Mouse (Mus musculus): ENCODE results near the gene Hacl1.
A peak's percentile ranks its signal among the peaks of the same experiment; 100 is the strongest.
"Not testable (repeated sequence)": the region's sequence is repeated elsewhere in the genome, so short reads cannot be mapped to it uniquely, and the experiment has no call there.

Gene Hacl1

DNA sequence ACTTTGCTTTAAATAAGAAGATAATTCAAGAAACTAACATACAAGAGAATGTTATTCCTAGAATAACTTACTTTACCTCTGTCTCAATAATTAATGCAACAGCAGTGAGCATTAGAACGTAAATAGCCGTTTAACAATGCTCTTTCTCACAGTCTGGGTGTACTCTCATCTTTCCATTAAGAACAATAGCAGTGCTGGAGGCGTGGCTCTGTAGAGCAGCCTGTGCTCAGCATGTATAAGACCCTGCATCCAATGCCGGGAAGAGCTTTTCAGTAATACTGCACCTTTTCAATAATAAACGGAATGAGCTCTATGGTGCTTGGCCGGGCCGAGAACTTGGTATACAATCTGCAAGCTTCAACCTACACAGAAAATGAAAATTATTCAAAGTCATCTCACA lies 10.4 kb downstream of the Hacl1 start:
- DNase-seq: no peak

DNA sequence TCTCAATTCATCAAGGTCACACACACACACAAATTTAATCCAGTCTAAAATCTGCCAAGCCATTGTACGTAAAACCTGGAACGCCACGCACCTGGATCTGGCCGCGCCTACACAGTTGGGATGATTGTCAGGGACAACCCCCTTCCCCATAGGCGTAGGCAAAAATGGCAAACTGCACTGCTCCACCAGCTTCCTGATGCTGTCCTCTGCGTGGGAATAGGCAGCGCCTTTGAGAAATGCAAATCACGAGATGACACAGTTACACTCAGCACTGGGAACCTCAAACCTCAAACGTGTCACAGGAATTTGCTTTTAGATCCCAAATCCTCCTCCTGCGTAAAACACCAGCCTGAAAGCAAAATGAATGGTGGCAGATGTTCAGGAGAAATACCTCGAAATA lies 18.3 kb downstream of the Hacl1 start:
- DNase-seq: no peak

GRCm38 (mm10) chr14:31620591-31621223 lies 20.4 kb downstream of the Hacl1 start:
- DNase-seq: no peak

- DNase-seq: no peak
Observed at GRCm38 (mm10) chr14:31617997-31618396, 23.1 kb downstream of the Hacl1 start.

DNA sequence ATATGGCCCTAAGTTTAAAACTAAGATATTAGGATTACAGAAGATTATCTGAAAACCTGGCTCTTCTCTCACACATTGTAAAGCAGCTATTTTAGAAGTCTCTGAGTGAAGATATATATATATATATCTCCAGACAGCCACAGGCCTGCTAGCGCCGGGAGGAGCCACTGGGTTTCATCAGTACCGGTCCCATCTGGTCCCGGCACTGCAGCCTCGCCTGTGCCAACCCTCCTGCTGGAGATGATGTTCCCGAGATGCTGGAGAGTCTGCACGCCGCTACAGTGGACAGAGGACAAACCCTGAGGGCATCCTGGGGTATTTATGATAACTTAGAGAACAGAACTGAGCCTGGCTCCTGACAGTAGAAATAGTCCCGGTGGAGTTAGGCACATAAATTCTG lies 23.9 kb downstream of the Hacl1 start:
- DNase-seq: no peak

DNA sequence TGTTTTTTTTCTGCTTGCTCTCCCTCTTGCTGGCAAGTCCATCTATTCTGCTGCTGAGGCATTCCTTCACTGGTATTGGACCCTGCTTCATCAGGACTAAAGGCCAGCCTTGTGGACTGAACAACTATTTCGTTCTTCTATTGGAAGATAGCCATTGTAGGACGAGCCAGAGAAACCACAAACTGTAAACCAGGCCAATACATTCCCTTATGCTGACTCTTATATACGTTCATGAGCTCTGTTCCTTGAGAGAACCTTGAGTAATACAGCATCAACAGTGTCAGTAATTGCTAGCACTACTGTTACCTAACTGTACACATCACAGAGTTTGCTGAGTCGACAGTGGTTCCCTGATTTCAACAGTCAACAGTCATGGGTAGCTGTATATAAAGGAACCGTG lies 27.4 kb downstream of the Hacl1 start:
- no peak for DNase-seq

DNA sequence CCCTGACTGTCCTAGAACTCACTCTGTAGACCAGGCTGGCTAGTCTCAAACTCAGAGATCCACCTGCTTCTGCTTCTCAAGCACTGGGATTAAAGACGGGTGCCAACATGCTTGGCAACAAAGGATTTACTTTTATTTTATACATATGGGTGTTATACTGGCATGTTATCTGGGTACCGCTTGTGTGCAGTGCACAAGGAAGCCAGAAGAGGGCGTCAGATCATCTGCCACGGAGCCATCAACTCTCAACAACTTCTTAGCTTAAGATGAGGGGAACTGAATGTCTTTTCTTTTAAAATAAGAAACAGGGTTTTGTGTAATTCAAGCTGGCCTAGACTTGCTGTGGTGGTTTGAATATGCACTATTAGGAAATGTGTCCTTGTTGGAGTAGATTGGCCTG lies 29.1 kb downstream of the Hacl1 start:
- no peak for DNase-seq

DNA sequence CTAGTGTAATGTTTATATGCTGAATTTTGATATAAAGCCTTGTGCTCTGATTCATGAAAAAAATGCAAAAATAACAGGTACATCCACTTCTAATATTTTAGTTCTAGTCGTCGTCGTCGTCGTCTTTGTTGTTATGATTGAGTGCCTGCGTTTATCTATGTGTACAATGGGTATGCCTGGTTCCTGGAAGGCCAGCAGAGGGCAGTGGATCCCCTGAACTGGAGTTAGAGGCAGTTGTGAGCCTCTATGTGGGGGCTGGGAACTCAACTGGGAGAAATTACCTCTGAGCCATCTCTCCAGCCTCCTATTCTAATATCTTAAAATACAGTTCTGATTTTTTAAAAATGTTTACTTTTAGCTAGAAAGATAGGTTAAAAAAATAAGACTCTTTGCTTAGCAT lies 35.6 kb downstream of the Hacl1 start:
- DNase-seq: peak; percentile 7 to 9

DNA sequence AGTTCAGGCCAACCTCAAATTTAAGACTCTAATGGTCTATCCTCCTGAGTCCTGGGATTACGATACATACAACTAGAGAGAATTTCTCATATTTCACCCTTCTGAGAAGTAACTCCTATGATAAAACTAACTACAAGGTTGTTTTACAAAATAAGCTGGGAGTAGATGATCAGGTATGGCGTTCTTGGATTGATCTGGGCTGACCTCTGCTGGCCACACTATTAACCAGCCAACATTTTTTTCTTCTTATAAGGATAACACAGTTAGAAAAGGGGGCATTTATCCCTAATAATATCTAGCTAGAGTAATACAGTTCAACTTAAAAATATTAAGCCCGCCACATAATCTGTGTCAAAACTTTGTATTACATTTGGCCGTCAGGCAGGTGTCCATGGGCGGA lies 36.2 kb downstream of the Hacl1 start:
- peak; percentile 25 to 40 for DNase-seq

- DNase-seq: not testable (repeated sequence)
Observed at GRCm38 (mm10) chr14:31602616-31602979, 38.5 kb downstream of the Hacl1 start.

DNA sequence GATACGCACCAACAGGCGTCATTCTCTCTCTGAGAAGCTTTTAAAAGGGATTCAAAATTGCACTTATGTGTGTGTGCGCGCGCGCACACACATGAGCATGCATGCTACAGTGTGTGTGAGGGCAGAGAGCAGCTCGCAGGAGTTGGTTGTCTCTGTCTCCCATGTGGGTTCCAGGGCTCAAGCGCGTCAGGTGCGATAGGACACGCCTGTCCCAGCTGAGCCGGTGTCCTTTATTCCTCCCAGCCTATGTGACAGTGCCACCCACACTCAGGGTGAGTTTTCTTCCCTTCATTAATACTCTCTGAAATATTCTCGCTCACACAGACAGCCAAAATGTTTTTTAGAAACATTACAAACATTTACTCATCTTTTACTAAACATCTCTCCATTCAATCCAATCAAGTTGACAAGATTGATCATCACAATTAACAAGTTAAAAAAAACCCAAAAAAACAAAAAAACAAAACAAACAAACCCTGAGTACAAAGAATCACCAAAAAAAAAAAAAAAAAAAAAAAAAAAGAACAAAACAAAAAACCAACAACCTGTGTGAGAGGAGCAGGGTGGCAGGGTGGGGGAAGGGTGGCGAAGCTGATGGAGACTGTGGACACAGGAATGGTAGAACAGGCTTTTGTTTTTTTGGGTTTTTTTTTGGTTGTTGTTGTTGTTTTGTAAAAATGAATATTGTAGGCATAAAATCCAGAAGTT lies 39.0 kb downstream of the Hacl1 start:
- DNase-seq: no peak

DNA sequence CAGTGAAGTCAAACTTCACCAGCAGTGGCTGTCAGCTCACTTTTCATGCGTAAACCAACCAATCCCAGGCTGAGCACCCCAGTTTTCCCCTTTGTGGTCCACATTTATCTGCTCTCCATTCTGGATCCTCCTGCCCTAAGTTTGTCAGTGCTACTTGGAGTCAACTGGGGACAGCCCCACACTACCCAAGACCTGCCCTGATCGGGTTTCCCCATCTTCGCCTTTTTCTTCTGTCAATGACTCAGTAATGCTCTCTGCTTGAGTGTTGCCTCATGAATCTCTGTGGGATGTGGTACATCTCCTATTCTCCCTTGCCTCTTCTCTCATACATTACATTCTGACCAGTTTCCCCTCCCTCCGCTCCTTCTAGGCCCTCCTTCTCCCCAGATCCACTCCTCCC lies 43.6 kb downstream of the Hacl1 start:
- DNase-seq: no peak

- DNase-seq: no peak
Observed at GRCm38 (mm10) chr14:31596408-31596807, 44.7 kb downstream of the Hacl1 start.

- DNase-seq: no peak
Observed at GRCm38 (mm10) chr14:31594693-31595092, 46.4 kb downstream of the Hacl1 start.

GRCm38 (mm10) chr14:31593036-31593435 lies 48.0 kb downstream of the Hacl1 start:
- no peak for DNase-seq

GRCm38 (mm10) chr14:31591243-31591642 lies 49.8 kb downstream of the Hacl1 start, which contains the start of gene Colq:
Gene Colq (minus strand): TSS chr14:31591343.
- DNase-seq: no peak

DNA sequence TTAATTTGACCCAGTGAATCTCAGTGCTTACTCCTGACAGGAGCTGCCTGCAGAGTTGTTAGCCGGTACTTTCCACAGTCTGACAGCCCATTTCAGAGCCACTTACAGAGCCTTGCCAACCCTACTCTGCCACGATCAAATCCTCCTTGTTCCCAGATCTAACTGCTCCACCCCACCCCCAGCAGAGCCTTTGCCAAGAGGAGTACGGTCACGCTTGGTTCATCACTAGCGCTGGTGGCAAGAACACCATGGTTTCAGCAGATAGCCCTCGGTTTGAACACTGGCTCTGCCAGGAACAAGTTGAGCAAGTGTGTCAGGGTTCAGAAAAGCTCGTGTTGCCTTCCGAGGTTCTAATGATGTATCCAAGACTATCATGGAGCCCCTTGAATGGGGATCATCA lies 54.6 kb downstream of the Hacl1 start:
- DNase-seq: no peak

DNA sequence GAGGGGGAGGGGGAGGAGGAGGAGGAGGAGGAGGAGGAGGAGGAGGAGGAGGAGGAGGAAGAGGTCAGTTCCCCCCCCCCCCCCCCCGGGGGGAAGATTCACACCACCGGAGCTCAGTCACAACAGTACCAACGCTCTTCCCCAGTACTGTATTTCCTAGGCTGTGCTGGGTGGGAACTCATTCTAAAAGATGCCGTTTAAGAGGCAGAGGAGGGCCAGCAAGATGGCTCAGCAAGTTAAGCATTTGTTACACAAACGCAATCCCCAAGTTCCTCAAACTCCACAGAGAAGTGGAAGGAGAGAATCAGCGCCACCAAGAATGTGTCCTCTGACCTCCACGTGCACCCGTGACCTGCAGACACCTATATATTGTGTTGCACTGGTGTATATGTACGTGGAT lies 58.0 kb downstream of the Hacl1 start:
- DNase-seq: no peak

GRCm38 (mm10) chr14:31577966-31578735 lies 62.9 kb downstream of the Hacl1 start:
- no peak for DNase-seq

- no peak for DNase-seq
Observed at GRCm38 (mm10) chr14:31576846-31577697, 64.0 kb downstream of the Hacl1 start.

DNA sequence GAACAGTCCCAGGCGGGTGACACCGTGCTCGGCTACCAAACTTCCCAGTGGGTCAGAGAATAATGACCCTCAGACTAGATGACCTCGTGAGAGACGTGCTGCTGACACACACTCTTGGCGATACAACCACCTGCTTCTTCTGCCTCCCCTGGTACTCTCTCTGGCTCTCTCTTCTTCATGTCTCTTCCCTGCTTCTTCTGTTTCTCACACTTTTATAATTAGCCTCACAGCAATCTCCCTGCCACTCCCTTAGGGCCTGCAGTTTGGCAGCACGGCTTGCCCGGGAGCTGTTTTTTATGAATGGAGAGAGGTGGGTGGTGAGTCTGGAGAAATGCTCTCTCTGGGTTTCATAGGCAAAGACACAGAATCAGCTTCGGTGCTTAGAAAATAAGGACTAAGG lies 65.2 kb downstream of the Hacl1 start:
- DNase-seq: no peak

- DNase-seq: no peak
Observed at GRCm38 (mm10) chr14:31574903-31575665, 66.0 kb downstream of the Hacl1 start.
